Mouse (Mus musculus) lung, adult 2 months (tissue): ENCODE data around the gene Chrna10. TPM values are rescaled to one million over a fixed set of nuclear protein-coding genes. Genes with fewer than 3 reads are reported as not detected.

ENCODE experiments used
- DNase-seq: peaks from one replicate; pipeline ENCODE4 v3.0.0; 2022
- H3K4me1 ChIP-seq: fragments of 200-500 bp; 2 replicates; pipeline ENCODE4 v1.6.1; 2011; ENCODE audit warnings: low read length; ENCODE audit not compliant: control insufficient read depth, insufficient read depth
- H3K4me3 ChIP-seq: fragments of 200-500 bp; replicated peaks from 2 replicates; pipeline ENCODE3; 2011; ENCODE audit warnings: low read depth, mild to moderate bottlenecking, control low read depth, low read length; ENCODE audit errors: extremely low read depth
- CTCF ChIP-seq: fragments of 200-500 bp; IDR thresholded peaks from 2 replicates; pipeline ENCODE4 v1.5.1; 2011; ENCODE audit warnings: mild to moderate bottlenecking, low read length, control low read depth; ENCODE audit not compliant: insufficient read depth
- POLR2A ChIP-seq: fragments of 200-500 bp; IDR thresholded peaks from 2 replicates; pipeline ENCODE4 v1.6.1; 2011; ENCODE audit warnings: low read depth, mild to moderate bottlenecking, control low read depth, low read length, borderline replicate concordance; ENCODE audit errors: extremely low read depth
- WGBS: fragments of 180-500 bp; shearing (Covaris S2); methylation state at CpG from one replicate; pipeline ENCODE4 v1.1.7; 2018; 5-methylcytosine and 5-hydroxymethylcytosine counted together
- polyA plus RNA-seq: library from polyadenylated mRNA; depleted of rRNA; stranded (reverse); fragments of >200 nt; gene quantifications from 2 replicates; pipeline ENCODE4 v1.2.3, GENCODE M21; 2012

Gene Chrna10
- polyA plus RNA-seq, 1 experiment, result 1.9 TPM

- 84% methylated on average over 26 of the region's 26 CpGs for WGBS
- Histone ChIP-seq H3K4me1 (no peaks in the 10 kb centered on the region), H3K4me3 (no peak overlapping the region)
- no peak for DNase-seq
- TF ChIP-seq CTCF (no peak), POLR2A (no peak)
Observed at GRCm38 (mm10) chr7:102084041-102084696, 32.5 kb downstream of the Chrna10 start.

- Histone ChIP-seq H3K4me1 (no peaks in the 10 kb centered on the region), H3K4me3 (no peak within 1 kb of the TSS)
- no peak for TF ChIP-seq CTCF
- TF ChIP-seq POLR2A, result no peak
- no peak for DNase-seq
- 79% methylated on average over 5 of the region's 5 CpGs for WGBS
Observed at GRCm38 (mm10) chr7:102082816-102083215, 33.8 kb downstream of the Chrna10 start, which contains the start of gene Trpc2. Trpc2 (plus strand) TSS chr7:102083116.

GRCm38 (mm10) chr7:102081784-102082183, 34.8 kb downstream of the Chrna10 start:
- H3K4me1 ChIP-seq, result no peaks in the 10 kb centered on the region
- 95% methylated on average over 5 of the region's 5 CpGs for WGBS
- DNase-seq, result no peak
- TF ChIP-seq POLR2A (no peak), CTCF (no peak)
- H3K4me3 ChIP-seq, result no peak overlapping the region

- no peak for DNase-seq
- TF ChIP-seq CTCF (no peak), POLR2A (no peak)
- no peak overlapping the region for H3K4me3 ChIP-seq
- no peaks in the 10 kb centered on the region for H3K4me1 ChIP-seq
- WGBS, result 72% methylated on average over 8 of the region's 8 CpGs
Observed at GRCm38 (mm10) chr7:102080311-102080710, 36.3 kb downstream of the Chrna10 start.

GRCm38 (mm10) chr7:102078517-102078916, 38.1 kb downstream of the Chrna10 start:
- 72% methylated on average over 7 of the region's 7 CpGs for WGBS
- Histone ChIP-seq H3K4me3 (no peak overlapping the region), H3K4me1 (no peaks in the 10 kb centered on the region)
- peak; percentile 37; the same call in 1 of the 2 replicates for TF ChIP-seq CTCF
- no peak for TF ChIP-seq POLR2A
- no peak for DNase-seq

GRCm38 (mm10) chr7:102076714-102077296, 39.8 kb downstream of the Chrna10 start:
- peak; percentile 67 for TF ChIP-seq CTCF
- TF ChIP-seq POLR2A, result no peak
- H3K4me1 ChIP-seq, result no peaks in the 10 kb centered on the region
- H3K4me3 ChIP-seq, result no peak overlapping the region
- DNase-seq, result no peak
- WGBS, result 72% methylated on average over 7 of the region's 7 CpGs

GRCm38 (mm10) chr7:102066363-102066762, 50.3 kb downstream of the Chrna10 start:
- 56% methylated on average over 6 of the region's 6 CpGs for WGBS
- no peak for DNase-seq
- peaks cover 8% of the 10 kb centered on the region for H3K4me1 ChIP-seq
- H3K4me3 ChIP-seq, result no peak overlapping the region
- TF ChIP-seq CTCF (no peak), POLR2A (no peak)

GRCm38 (mm10) chr7:102065046-102065891, 51.4 kb downstream of the Chrna10 start, which contains the start of the genes Rnf121, Xndc1 and Xntrpc:
Rnf121 (minus strand) TSS chr7:102065469.
Xndc1 (plus strand) TSS chr7:102065511.
Xntrpc (plus strand) TSS chr7:102065713.
- H3K4me1 ChIP-seq, result peaks cover 8% of the 10 kb centered on the region
- TF ChIP-seq CTCF (no peak), POLR2A (peak; percentile 54)
- DNase-seq, result peak; percentile 94
- peak within 1 kb of the TSS; percentile 97 for H3K4me3 ChIP-seq
- WGBS, result under 1% methylated on average over 56 of the region's 56 CpGs

GRCm38 (mm10) chr7:102064655-102065045, 52.0 kb downstream of the Chrna10 start:
- under 1% methylated on average over 9 of the region's 9 CpGs for WGBS
- H3K4me3 ChIP-seq, result peak overlapping the region; percentile 97
- peaks cover 8% of the 10 kb centered on the region for H3K4me1 ChIP-seq
- TF ChIP-seq POLR2A (no peak), CTCF (no peak)
- peak; percentile 8 for DNase-seq
